Mouse (Mus musculus) adrenal gland, postnatal 36 days (tissue): ENCODE data around the gene Rab29. TPM values are rescaled to one million over a fixed set of nuclear protein-coding genes. Genes with fewer than 3 reads are reported as not detected.
A peak's percentile ranks its signal among the peaks of the same experiment; 100 is the strongest.
"Not testable (repeated sequence)": the region's sequence is repeated elsewhere in the genome, so short reads cannot be mapped to it uniquely, and the experiment has no call there.

Source experiments
- DNase-seq, 2 experiments: peaks; one replicate each; pipeline ENCODE4 v3.0.0; 2021; ENCODE audit warnings: mixed read lengths in 1 of 2
- long read RNA-seq, 2 experiments: library from polyadenylated mRNA; stranded (forward); transcript quantifications; one replicate each; pipeline ENCODE4 v2.0.0; 2021; ENCODE audit warnings: borderline sequencing depth in 2 of 2
- total RNA-seq, 2 experiments: library from RNA; stranded (reverse); gene quantifications; 2 replicates each; pipeline ENCODE4 v1.2.3; 2021

Rab29 gene
- total RNA-seq: 10 to 100 TPM; 16.1 to 23.0 TPM
- long read RNA-seq, experiment 1, transcript Rab29-202 (5 exons, 1,202 nt): major isoform, 29 of 33 reads
- long read RNA-seq, experiment 1, partial matches to known transcripts: 0 of 33 reads
- long read RNA-seq, experiment 1, other reads (novel, unspliced or antisense): 2 of 33 reads
- long read RNA-seq, experiment 2, transcript Rab29-202 (5 exons, 1,202 nt): major isoform, 11 of 13 reads
- long read RNA-seq, experiment 2, partial matches to known transcripts: 0 of 13 reads
- long read RNA-seq, experiment 2, other reads (novel, unspliced or antisense): 0 of 13 reads

DNA sequence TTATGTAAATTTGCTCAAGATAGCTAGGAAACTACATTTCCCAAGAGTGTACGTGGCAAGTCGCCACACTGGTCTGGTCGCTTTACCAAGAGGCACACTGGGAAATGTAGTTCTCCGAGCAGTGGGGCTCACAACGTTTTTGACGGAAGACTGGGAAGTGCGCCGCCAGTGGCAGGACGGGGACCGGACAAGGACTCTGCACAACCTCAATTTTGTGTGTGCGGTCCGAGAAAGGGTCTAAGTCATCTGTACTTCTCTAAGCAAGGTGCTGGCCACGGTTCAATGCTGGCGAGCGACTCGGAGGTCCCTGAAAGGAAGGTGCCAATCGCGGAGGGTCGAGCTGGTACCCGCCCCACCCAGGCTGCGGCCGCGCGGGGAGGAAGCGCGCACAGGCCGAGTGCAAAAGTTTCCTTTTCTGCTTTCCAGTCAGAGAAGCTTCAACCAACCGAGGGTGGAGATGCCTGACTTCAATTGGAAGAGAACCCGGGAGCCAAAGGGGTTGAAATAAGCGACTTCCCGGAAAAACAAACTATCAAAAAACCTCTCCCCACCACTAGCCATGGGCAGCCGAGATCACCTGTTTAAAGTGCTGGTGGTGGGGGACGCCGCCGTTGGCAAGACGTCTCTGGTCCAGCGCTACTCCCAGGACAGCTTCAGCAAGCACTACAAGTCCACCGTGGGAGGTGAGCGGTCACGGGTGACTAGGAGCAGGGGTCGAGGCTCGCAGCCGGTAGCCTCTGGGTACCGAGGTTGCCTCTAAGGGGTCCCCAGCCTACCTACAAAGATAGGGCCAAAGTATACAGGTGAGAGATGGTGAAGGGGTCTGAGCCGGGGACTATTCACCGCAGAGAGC is at the start of gene Rab29:
Gene Rab29, plus strand, starts transcription at position 132 of the 853 bp plus-strand sequence.
- peak; percentile 92 to 93 for DNase-seq

DNA sequence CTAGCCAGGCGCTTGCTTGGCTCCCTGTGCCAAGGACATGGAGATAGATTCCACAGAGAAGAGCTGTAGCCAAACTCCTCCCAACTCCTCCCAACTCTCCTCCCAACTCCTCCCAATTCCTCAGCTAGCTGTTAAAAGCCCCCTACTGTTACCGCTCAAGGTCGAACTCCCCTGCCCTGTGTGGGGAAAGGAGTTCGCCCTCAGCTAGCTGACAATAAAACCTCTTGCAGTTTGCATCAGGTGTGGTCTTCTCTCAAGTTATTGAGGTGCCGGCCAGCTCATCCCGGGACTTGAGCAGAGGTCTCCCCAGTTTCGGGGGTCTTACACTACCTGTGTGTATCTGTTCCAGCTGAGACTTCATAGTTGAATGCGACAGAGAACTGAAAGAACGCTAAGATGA is 46.7 kb upstream of the Rab29 start:
- not testable (repeated sequence) for DNase-seq

DNA sequence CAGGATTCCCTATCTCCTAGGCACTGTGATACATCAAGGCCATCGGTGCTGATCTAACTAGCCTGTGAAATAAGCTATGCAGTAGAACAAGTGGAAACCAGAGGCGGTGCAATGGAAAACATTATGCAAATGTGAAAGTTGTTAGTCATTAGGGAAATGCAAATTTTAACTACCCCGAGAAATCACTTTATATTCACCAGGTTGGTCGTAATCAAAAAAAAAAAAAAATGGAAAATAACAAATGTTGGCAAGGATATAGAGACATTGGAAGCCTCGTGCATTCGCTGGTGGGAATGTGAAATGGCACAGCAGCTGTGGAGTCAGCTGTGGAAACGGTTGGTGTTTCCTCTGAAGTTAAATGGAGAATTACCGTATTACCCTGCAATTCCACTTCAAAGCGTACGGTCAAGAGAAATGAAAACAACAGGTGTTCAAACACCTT is 46.1 kb upstream of the Rab29 start:
- no peak for DNase-seq

DNA sequence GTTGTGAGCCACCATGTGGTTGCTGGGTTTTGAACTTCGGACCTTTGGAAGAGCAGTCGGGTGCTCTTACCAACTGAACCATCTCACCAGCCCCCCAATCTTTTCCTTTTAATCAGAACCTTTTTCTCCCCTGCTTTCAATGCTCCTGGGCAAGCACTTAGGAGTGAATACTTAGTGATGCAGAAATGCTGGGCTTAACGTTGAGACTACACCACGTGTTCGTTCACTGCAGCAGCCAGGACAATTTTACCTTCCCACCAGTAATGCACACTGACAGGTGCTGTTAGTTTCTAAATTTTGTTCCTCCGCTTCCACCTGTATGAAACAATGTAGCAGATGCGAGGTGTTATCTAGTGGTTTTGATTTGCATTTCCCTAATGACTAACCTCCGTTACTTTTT is 44.7 kb upstream of the Rab29 start:
- DNase-seq: no peak

DNA sequence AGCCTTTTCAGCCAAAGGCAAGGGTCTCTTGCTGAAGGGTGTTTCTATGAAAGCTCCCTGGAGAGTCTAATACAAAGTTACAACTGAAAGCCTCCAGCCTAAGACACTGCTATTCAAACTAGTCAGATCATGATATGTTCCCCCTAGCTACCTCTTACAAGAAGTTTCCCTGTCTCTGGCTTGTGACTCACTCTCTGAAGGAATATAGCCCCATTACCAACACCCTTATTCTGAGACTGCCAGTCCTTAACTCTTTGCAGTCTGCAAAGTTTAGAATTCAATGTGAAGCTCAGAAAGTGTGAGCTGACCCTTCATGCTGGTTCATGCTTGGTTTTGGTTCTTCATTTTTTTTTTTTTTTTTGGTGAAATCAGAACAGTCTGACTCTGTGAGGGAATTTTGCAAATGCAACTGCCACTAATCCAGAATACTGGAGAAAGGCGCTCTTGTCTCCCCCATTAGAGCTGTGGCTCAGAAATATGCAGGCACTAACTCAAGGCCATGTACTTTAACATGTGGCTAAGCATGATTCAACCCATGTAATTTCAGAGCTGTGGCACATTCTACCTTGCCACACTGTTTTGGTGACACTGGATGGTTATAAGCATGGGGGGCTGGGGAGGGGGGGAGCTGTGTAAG is 44.0 kb upstream of the Rab29 start:
- DNase-seq: no peak

DNA sequence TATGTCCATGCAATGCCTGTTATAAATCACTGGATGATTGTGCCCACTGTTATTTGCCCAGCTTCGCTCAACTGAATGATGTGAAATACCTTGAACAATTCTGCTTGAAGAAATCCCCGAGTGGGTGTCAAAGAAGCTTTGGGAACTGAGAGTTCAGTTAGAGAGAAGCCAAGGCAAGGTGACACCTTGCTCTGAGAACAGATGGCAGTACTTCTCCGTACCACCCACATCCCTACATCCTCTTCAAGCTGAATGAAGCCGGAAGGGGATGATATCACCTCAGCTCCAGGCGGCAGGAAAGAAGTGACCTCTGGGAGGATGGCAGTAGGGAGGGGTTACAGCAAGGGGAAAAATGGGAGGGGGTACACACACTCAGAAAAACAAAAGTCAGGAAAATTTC is 43.5 kb upstream of the Rab29 start:
- no peak for DNase-seq

DNA sequence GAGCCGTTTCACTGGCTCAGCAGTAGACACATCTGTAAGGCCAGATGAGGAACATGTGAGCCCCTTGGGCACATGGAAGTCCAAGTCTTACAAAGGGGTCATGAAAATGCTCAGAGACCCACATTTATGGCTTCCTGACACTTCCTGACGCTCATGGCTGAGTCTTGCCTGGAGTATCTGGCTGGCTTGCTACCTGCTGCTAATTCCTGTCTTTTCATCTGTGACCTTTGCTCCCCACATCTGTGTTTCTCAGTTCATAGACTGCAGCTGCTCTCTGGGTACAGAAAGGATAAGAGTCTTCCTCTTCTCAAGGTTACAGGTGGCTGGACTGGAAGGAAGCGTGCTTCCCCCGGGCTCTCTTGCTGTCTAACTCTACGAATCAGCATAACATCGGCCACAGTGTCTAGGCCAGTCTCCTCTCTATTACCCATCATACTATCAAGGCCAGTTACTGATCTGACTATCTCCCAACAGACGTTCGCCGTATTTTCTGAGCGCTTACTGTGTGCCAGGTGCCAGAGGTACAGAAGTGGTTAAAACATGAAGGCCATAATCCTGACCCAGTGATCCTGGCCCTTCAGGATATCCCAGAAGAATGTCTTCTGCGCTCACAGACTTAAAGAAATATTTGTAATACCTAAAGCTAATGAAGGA is 42.4 kb upstream of the Rab29 start:
- no peak for DNase-seq

DNA sequence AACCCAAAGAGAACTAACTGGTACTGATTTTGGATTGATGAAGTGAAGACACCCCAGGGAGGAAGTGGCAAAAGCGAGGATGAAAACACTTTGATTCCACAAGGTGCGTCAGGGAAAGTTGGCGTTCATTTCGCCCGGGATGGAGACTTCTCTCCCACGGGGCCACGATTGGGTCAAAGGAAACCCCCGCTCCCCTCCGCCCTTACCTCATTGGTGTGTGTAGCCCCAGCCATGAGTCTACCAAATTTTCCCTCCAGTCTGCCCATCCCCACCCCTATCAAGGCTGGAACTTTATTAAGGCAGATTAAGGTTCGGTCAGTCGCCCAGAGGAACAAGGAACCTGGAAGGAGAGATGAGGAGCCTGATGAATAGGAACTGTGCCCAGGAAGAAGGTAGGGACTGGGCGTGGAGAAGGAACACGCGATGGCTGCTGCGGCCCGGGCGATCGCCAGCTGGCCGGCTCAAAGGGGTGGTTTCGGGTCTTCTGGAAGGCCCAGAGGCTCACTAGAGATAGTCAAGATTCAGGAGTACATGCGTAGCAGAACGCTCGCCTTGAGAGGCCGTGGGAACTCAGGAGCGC is 39.7 kb upstream of the Rab29 start, which contains the start of gene Slc41a1:
Gene Slc41a1, plus strand, starts transcription at position 287 of the 580 bp plus-strand sequence.
- no peak for DNase-seq

DNA sequence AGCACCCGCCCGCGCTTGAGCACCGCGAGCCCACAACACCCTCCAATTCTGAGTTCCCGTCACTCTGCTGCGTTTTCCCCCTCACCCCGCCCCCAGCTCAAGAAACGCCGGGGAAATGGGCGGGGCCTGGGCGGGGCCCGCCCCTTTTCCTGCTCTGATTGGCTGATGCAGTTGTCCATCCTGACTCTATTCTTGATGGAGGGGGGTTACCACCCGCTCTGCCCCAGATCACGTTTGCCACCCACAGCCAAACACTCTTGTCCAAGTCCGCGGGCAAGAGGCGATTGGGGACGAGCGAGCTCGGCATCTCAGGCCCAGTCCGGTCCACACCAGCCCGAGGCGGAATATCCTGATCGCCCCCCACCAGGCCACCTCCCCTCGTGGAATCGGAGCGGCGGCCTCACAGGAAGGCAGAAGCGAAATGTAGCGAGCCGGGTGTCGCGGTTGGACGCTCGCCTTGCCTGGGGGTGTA is 39.2 kb upstream of the Rab29 start:
- peak; percentile 93 to 94 for DNase-seq

DNA sequence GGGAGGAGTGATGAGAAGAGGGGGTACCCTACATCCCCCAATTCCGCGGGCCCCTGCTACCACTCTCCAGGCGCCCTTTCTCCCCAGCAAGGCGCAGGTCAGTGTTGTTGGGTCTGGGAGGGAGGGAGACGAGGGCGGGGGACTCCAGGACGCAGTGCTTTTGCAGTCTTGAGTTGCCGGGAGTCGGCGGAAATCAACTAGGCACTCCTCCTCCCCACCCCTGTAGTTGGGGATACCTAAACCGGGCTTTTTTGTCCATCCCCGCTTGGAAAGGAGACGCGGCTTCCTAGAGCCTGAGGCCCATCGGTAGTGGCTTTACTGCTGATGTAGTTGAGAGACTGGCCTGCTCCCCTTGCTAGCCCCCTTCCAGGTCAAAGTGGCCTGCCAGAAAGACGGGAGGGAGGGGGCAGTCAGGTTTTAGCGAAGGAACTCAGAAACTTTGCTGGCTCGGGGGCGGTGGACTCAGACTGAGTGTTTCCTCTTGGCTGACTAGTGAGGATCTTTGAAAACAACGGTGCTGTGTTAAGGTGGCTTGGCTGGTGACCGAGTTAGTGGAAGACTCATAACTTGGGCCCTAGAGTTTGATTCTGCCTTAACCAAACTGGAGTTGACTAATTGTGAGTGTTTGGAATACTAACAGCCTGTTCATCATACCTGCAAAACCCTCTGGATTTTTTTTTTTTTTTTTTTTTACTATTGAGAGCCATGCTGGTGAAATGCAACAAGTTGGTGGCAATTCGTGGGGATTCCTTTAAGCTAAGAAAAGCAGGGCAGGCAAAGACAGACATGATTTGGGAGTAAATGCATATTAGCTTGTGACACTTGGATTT is 38.5 kb upstream of the Rab29 start:
- DNase-seq: peak; percentile 18 to 50

DNA sequence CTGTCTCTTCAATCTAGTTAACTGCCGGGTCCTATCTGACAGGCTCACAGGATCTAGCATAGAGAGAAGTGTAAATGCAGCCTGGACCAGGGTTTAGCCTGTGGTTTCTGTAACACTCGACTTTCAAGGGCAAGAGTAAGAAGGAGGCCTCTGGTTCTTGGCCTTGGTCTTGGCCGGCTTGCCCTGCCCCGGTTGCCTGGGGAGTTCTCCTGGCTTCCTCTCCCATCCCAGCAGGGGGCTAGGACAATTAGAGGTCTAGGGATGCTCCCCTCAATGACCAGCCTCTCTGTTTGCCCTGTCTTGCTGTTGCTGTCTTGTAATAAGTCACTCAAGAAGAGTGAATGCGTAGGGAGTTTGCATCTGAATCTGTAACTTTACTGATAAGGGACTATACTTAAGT is 37.7 kb upstream of the Rab29 start:
- DNase-seq: no peak

DNA sequence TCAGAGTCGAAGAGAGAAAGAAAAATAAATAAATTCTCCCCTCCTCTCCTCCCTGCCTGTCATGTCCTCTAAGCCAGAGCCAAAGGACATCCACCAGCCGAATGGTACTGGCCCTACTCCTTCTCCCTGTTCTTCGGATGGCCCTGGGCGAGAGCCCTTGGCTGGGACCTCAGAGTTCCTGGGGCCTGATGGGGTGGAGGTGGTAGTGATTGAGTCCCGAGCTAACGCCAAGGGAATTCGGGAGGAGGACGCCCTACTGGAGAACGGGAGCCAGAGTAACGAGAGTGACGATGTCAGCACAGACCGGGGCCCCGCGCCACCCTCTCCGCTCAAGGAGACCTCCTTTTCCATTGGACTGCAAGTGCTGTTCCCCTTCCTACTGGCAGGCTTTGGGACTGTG is 36.5 kb upstream of the Rab29 start:
- no peak for DNase-seq

DNA sequence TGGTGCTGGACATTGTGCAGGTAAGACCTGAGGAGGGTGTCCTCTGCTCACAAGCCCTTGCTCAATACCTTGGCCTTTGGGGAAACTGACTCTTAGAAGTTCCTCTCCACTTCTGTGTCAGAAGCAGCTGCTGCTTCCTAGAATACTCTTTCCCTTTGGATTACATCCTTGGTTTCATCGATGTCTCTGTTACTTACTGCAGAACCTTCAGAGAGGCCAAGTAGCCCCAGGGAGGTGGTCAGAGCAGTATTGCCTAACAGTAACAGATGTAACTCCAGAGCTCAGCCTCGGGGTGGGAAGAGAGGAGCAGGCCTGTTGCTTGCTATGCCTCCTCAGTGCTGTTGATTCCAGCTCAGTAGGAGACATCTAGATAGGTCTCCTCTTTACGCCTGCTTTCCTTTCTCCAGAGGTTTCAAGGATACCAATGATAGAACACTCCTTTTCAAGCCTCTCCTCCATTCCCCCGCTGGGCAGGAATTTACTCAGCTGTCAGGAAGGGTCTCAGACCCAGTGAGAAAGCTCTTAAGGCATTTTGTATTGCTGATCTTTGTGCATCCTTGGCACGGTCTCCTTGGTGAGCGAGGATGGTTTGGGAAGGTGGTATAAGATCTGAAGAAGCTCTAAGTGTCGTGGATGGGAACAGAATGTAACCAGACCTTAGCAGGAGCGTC is 35.9 kb upstream of the Rab29 start:
- no peak for DNase-seq

DNA sequence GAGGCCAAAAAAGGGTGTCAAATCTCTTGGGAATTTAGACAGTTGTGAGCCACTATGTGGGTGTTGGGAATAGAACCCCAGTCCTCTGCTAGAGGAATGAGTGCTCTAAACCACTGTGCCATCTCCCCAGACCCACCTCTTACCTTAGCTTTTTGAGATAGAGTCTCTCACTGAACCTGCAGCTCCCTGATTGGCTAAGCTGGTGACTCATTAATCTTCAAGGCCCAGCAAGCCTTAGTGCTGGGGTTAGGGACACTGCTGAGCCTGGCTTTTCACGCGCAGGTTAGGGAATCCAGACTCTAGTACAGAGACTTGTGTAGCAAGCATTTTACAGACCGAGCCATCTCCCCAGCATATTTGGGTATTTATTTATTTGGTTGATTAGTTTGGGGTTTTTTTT is 30.0 kb upstream of the Rab29 start:
- peak; percentile 32 to 33 for DNase-seq

DNA sequence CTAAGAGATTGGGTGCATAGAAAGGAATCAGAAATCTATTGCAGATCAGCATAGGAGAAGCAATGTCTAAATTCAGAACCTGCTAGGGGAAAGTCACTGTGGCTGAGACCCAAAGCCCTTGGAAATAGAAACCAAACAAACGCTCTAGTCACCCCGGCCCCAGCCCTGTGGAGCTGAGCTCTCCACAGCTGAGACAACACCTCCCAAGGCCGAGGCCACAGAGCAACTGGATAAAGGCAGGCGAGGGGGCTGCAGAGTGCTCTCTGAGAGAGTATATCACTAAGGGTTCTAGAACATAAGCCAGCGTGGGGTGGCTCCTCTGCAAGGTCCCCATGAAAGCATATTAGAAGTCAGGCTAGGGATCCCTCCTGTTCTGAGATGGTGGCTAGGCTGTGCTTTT is 28.5 kb upstream of the Rab29 start:
- peak; percentile 71 to 73 for DNase-seq

DNA sequence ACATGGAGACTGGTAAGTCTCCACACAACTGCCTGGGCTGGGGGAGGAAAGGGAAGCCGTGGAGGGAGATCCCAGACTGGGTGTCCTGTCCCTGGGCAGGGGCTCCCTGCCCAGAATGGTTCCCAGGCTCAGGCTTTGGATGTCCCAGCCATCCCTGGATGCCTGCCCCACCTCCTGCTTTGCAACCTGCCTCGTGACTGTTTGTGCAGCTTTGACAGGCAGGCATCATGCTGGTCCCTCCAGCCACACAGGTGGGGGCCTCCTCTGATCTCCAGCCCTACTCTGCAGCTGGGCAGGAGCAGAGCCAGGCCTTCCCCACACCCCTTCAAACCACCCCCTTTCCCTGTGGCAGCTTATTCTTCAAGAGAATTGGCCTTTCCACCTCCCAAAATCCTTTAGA is 27.7 kb upstream of the Rab29 start:
- no peak for DNase-seq

DNA sequence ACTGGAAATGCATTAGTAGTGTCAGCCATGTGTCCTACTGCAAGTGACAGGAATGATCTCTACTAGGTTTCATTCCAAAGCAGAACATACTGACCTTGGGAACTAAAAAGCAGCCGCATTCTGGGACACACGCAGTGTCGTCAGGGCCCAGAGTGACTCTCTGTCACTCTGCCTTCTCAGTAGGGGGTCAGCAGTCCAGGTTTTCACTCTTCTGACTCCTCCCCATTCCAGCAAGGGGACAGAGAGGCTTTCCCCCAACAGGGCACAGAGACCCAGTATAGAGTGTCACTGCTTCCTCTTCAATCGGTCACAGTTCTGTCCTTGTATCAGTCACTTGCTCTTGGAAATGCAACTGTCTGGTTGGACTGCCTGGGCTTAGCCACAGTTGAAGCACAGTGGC is 24.8 kb upstream of the Rab29 start:
- peak; percentile 47 to 52 for DNase-seq

DNA sequence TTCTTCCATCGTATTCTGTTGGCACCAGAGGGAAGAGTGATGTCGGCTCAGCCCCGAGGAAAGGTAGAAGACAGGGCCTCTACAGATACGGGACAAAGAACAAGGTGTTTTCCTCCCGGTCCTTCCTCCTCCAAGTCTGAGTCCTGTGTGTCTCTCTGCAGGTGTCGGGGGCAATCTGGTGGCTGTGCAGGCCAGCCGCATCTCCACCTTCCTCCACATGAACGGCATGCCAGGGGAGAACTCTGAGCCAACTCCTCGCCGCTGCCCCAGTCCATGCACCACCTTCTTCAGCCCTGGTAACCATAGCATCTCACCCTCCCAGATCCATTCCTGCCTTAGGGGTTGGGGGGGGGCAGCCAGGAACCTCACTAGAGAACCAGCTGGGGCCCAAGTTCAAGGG is 23.3 kb upstream of the Rab29 start:
- DNase-seq: no peak

DNA sequence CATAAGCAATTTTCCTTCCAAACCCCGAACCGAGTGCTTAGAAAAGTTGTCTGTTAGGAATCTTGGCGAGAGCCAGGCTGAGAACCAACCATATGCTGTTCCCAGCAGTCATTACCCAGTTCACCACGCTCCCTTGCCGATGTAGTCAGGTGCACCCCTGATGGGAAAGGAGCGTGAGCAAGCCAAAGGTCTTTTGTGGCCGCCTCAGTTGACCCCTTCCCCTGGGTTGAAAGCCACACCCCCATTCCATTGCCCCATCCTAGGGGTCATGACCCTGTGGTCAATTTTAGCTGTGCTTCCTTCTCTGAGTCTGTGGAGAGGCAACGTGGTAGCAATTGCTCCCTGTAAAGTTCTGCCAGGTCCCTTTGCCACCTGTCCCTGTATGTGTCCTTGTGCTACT is 22.1 kb upstream of the Rab29 start:
- peak in 1 of 2 experiments; percentile 18 for DNase-seq

DNA sequence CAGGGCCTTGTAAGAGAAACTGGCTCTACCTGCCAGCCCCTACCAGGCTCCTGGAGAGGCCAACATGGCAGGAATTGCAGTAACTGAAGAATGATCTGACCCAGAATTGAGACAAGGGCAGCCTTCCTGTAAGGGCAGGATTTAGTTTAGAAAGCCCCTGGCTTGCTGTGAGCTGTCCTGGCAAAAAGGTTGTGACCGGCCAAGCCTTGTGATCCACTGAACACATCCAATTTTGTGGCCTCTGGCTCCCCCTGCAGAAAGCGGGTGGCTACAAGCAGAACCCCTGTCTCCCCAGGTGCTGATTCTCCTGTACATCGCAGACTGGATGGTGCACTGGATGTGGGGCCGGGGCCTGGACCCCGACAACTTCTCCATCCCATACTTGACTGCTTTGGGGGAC is 20.8 kb upstream of the Rab29 start:
- DNase-seq: peak; percentile 70 to 81
